Mouse (Mus musculus) forebrain, postnatal 0 days (tissue): ENCODE results near the gene Kdm2b. TPM values are rescaled to one million over a fixed set of nuclear protein-coding genes. Genes with fewer than 3 reads are reported as not detected.

ENCODE experiments used
- ATAC-seq: fragments of 200-750 bp; cut with Nextera tagmentation; 2 replicates; pipeline ENCODE4 v1.8.0; 2017; ENCODE audit warnings: mild to moderate bottlenecking, moderate library complexity
- DNase-seq: peaks from one replicate; pipeline ENCODE4 v3.0.0-alpha.2; 2015
- H3K27ac ChIP-seq: fragments of 300-500 bp; sonication (generic); 2 replicates; pipeline ENCODE4 v1.5.1; 2014; ENCODE audit warnings: low read depth, mild to moderate bottlenecking, antibody characterized with exemption, low read length, moderate library complexity, mixed read lengths
- H3K27me3 ChIP-seq: fragments of 300-500 bp; sonication (generic); 2 replicates; pipeline ENCODE4 v1.6.1; 2014; ENCODE audit warnings: mild to moderate bottlenecking, low read length, mixed read lengths; ENCODE audit not compliant: insufficient read depth
- H3K36me3 ChIP-seq: fragments of 300-500 bp; sonication (generic); 2 replicates; pipeline ENCODE4 v1.6.1; 2014; ENCODE audit warnings: mild to moderate bottlenecking, moderate library complexity; ENCODE audit not compliant: insufficient read depth
- H3K4me1 ChIP-seq: fragments of 300-500 bp; sonication (generic); 2 replicates; pipeline ENCODE4 v1.6.1; 2014; ENCODE audit warnings: antibody characterized with exemption; ENCODE audit not compliant: insufficient read depth
- H3K4me2 ChIP-seq: fragments of 300-500 bp; sonication (generic); 2 replicates; pipeline ENCODE4 v1.6.1; 2014; ENCODE audit warnings: low read depth, mild to moderate bottlenecking, moderate library complexity
- H3K4me3 ChIP-seq: fragments of 300-500 bp; sonication (generic); 2 replicates; pipeline ENCODE4 v1.5.1; 2014; ENCODE audit warnings: low read depth, low read length, mixed read lengths
- H3K9ac ChIP-seq: fragments of 300-500 bp; sonication (generic); 2 replicates; pipeline ENCODE4 v1.6.1; 2014; ENCODE audit warnings: mild to moderate bottlenecking
- H3K9me3 ChIP-seq: fragments of 300-500 bp; sonication (generic); 2 replicates; pipeline ENCODE4 v1.6.1; 2016; ENCODE audit warnings: low read length
- CTCF ChIP-seq: sonication (generic); IDR thresholded peaks from 2 replicates; pipeline ENCODE4 v1.5.1; 2016; ENCODE audit warnings: antibody characterized with exemption, control low read depth, low read depth
- WGBS: fragments of 180-500 bp; shearing (Covaris S2); extraction: QIAGEN DNeasy Blood & Tissue Kit; methylation state at CpG from one replicate; pipeline ENCODE4 v1.1.7; 2014; 5-methylcytosine and 5-hydroxymethylcytosine counted together
- polyA plus RNA-seq: library from polyadenylated mRNA; unstranded; fragments of >200 nt; fragmentation: Nextera tagmentation; extraction: Ambion mirVana; gene quantifications from 2 replicates; pipeline ENCODE4 v1.2.1, GENCODE M21; 2015
- total RNA-seq: library from RNA; depleted of rRNA; stranded (reverse); fragments of >200 nt; gene quantifications from 2 replicates; pipeline ENCODE4 v1.2.3, GENCODE M21; 2014

The Kdm2b gene
- total and polyA plus RNA-seq, 2 experiments from 2014 or later, result 91.7 to 127 TPM

GRCm38 (mm10) chr5:122997205-122998204 is 7.9 kb upstream of the Kdm2b start:
- no peak overlapping the region for H3K9ac ChIP-seq
- H3K27ac ChIP-seq, result no peak overlapping the region
- no peak overlapping the region for H3K4me2 ChIP-seq
- H3K4me3 ChIP-seq, result no peak overlapping the region
- H3K9me3 ChIP-seq, result no peaks in the 10 kb centered on the region
- DNase-seq (no peak), ATAC-seq (no peak)
- WGBS, result 89% methylated on average over 18 of the region's 18 CpGs
- no peaks in the 10 kb centered on the region for H3K4me1 ChIP-seq
- no peak for TF ChIP-seq CTCF
- H3K36me3 ChIP-seq, result no peaks in the 10 kb centered on the region
- H3K27me3 ChIP-seq, result no peaks in the 10 kb centered on the region

- DNase-seq, result no peak
- Histone ChIP-seq H3K27me3 (no peaks in the 10 kb centered on the region), H3K4me2 (no peak overlapping the region), H3K36me3 (no peaks in the 10 kb centered on the region), H3K27ac (no peak overlapping the region), H3K9me3 (no peaks in the 10 kb centered on the region), H3K4me3 (no peak overlapping the region), H3K9ac (no peak overlapping the region), H3K4me1 (no peaks in the 10 kb centered on the region)
- TF ChIP-seq CTCF, result no peak
- 4% methylated on average over 1 of the region's 1 CpGs for WGBS
- no peak for ATAC-seq
Observed at GRCm38 (mm10) chr5:122994910-122995309, 5.3 kb upstream of the Kdm2b start.

GRCm38 (mm10) chr5:122994303-122994846 is 4.8 kb upstream of the Kdm2b start:
- Histone ChIP-seq H3K9me3 (no peaks in the 10 kb centered on the region), H3K36me3 (no peaks in the 10 kb centered on the region), H3K9ac (no peak overlapping the region), H3K27me3 (no peaks in the 10 kb centered on the region), H3K4me3 (no peak overlapping the region), H3K27ac (no peak overlapping the region), H3K4me2 (no peak overlapping the region), H3K4me1 (no peaks in the 10 kb centered on the region)
- DNase-seq (peak; percentile 86), ATAC-seq (peak; percentile 91)
- TF ChIP-seq CTCF, result no peak
- WGBS, result 7% methylated on average over 5 of the region's 5 CpGs

- no peak for ATAC-seq
- WGBS, result 56% methylated on average over 2 of the region's 2 CpGs
- Histone ChIP-seq H3K36me3 (no peaks in the 10 kb centered on the region), H3K4me1 (no peaks in the 10 kb centered on the region), H3K27me3 (no peaks in the 10 kb centered on the region), H3K4me3 (no peak overlapping the region), H3K27ac (no peak overlapping the region), H3K9ac (no peak overlapping the region), H3K9me3 (no peaks in the 10 kb centered on the region), H3K4me2 (no peak overlapping the region)
- no peak for DNase-seq
- no peak for TF ChIP-seq CTCF
Observed at GRCm38 (mm10) chr5:122993811-122994210, 4.2 kb upstream of the Kdm2b start.

DNA sequence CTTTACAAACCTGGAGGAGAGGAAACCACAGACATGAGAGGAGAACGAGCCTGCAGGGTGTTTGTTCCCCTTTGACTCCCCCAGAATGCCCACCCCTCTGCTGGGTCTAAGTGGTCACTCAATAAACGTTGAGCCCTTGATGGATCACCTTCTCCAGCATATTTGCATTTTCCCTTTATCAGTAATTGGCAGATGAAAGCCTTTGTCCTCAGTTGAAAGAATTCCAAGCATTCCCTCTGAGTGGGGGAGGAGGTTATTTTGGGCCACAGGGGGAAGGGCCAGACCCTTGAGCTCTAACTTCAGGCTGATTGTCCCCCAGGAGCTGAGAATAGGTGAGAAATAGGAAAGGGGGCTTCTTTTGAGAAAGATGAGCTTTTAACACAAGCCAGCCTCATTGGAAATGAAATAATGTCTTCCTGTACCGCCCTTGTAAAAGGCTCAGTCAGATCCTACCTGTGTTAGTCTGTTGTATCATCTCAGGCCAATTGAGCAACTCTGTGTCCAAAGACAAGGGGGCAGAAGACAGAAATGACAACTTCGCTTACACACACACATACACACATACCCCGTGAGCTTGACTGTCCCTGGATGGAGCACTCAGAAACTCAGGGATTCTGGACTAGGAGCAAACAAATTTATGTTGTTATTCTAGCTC is 1.9 kb upstream of the Kdm2b start:
- peaks cover 14% of the 10 kb centered on the region; the same call in 1 of the 2 replicates for H3K4me1 ChIP-seq
- no peaks in the 10 kb centered on the region for H3K36me3 ChIP-seq
- no peak overlapping the region for H3K9ac ChIP-seq
- ATAC-seq (no peak), DNase-seq (no peak)
- no peak overlapping the region for H3K27ac ChIP-seq
- H3K4me3 ChIP-seq, result peak overlapping the region; percentile 77; the same call in 1 of the 2 replicates
- peak overlapping the region; percentile 99 for H3K4me2 ChIP-seq
- no peaks in the 10 kb centered on the region for H3K27me3 ChIP-seq
- 36% methylated on average over 5 of the region's 5 CpGs for WGBS
- no peaks in the 10 kb centered on the region for H3K9me3 ChIP-seq
- TF ChIP-seq CTCF, result no peak

- Histone ChIP-seq H3K9me3 (no peaks in the 10 kb centered on the region), H3K4me3 (peak overlapping the region; percentile 77), H3K4me1 (peaks cover 14% of the 10 kb centered on the region; the same call in 1 of the 2 replicates), H3K9ac (peak overlapping the region; percentile 64), H3K4me2 (peak overlapping the region; percentile 99), H3K36me3 (no peaks in the 10 kb centered on the region), H3K27ac (0 out of 2 replicates have a peak overlapping the region, but pooled peaks have one; percentile 35), H3K27me3 (no peaks in the 10 kb centered on the region)
- DNase-seq (no peak), ATAC-seq (no peak)
- 19% methylated on average over 16 of the region's 16 CpGs for WGBS
- no peak for TF ChIP-seq CTCF
Observed at GRCm38 (mm10) chr5:122990411-122991160, 963 bp upstream of the Kdm2b start.
